Mouse (Mus musculus): ENCODE measurements around the gene Nim1k.

Nim1k gene

DNA sequence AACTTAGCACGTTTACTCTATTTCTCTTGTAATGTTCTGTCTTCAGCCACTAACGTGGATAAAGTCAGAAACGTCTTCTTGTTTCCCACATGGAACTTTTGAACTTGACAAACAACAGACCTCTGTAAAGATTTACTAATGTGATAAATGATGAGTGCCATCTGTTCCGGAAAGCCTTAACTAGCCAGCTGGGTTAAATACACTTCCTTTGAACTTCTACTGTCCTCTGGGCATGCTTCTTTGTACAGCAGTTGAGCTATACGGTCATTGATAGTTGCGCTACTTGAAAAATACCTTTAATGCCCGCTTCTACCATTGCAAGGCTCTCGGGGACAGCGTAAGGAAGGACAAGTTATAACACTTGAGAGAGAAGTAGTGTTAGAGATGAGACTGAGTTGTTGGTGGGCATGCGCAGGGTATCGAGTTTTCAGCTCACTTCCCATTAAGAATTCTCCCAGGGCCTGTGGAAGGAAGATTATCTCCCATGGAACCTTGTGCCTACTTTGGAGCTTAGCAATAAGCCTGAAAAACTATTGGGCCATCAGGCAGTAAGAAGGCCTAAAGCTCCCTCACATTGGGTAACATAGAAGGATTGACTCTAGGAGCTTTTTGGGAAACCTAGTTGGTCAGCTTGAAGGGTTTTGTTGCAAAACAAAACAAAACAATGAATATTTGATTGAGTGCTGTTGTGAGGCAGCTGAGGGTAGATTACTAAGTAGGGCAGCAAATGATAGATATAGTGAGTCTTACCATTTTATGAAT is 71.1 kb downstream of the Nim1k start:
- DNase-seq: peak; percentile 28

- no peak for DNase-seq
Measured at GRCm38 (mm10) chr13:119681161-119681560, 74.5 kb downstream of the Nim1k start.

DNA sequence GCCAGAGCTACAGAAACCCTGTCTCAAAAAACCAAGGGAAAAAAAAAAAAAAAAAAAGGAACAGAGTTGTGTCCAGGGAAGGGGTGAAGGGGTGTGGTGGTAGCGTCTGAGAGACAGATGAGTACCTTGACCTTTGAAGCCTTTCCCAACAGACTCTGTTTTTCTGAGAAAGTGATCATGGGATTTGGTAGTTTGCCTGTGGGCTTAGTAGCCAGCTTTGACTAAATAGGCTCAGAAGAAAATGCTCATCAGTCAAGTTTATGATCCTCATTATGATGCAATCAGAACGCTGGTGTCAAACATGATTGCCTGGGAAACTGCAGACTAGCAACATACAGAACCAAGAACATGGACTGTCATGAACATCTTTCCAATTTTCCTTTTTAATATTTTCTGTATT is 76.0 kb downstream of the Nim1k start:
- DNase-seq: no peak

GRCm38 (mm10) chr13:119678794-119679193 is 76.9 kb downstream of the Nim1k start:
- no peak for DNase-seq

- peak; percentile 43 for DNase-seq
Measured at GRCm38 (mm10) chr13:119661420-119661819, 94.3 kb downstream of the Nim1k start.

Data from lung, postnatal 10 days (tissue).